Mouse (Mus musculus): ENCODE measurements around the gene Tmco1.

DNA sequence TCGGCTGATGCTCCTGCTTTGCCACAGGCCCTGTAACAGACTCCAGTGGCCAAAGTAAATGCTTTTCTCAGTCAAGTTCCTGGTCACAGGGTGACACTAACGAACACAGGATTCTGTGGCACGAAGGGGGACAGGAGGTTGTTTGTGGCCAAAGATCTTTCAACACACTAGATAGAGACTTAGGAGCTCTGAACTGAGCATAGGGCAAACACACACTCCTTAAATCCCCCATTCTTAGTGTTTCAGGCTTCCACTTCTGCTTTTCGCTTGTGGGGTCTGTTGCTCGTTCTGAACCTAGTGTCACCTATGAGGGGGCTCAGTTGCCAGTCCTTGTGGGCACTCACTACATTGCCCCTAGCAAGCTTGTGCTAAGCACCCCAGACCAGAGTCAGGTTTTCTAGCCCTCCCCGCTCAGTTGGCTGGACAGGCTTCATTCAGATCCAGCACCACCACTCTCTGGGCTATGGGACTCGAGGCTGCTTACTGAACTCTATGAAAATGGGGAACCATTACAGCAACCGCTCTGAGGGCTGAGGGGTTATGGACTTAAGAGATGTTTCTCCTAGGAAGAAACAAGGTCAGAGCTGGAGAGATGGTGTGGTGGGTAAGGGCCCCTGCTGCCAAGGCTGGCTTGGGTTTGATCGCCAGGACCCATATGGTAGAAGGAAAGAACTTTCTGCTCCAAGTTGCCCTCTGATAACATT is 39.7 kb upstream of the Tmco1 start:
- TF ChIP-seq CTCF (IDR thresholded peaks at IDR 0.05; ENCODE audit: insufficient read depth, low read length) (no peak), POLR2A (IDR thresholded peaks at IDR 0.05; ENCODE audit: borderline replicate concordance, extremely low read depth, low read depth, low read length) (no peak)
